17 mouse cellular contexts compared by ENCODE assay signal in the genomic region with DNA sequence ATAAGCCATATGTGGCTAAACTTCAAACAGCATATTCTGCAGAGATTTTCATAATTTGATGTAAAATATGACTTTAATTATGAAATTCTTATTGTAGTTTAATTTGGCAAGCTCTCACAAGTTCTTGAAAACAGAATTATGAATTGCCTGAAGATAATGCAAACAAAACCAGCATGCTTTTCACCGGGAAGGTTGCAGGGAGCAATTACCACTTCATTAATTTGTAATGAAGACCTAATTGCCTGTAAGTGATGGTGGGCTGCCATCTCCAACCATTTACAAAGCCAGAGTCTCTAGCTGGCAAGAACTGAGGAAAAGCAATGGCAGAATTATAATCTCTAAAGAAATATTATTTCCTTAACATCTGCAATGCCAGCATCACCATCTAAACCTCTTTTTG.
"Had no signal": no experiment of that assay in that cellular context is flagged by ENCODE, and none has a peak within 500 bp of the region (broad histone marks: within the 10 kb centered on the region; RNA-seq: fewer than 3 reads in every experiment).

No protein-coding gene starts in this region.

- H3K4me2 ChIP-seq: liver, embryonic 11.5 days; liver, embryonic 13.5 days; liver, embryonic 15.5 days; lung, embryonic 15.5 days; midbrain, embryonic 12.5 days; neural tube, embryonic 12.5 days; stomach, embryonic 15.5 days had no signal

- H3K9me3 ChIP-seq: liver, embryonic 13.5 days; liver, embryonic 15.5 days; lung, embryonic 15.5 days; megakaryocyte, embryonic 14.5 days; midbrain, embryonic 12.5 days; neural tube, embryonic 12.5 days; stomach, embryonic 15.5 days had no signal

- ATAC-seq: liver, postnatal 0 days had no signal

- H3K27me3 ChIP-seq: liver, embryonic 13.5 days; liver, embryonic 15.5 days; lung, embryonic 15.5 days; megakaryocyte, embryonic 14.5 days; midbrain, embryonic 12.5 days; neural tube, embryonic 12.5 days; stomach, embryonic 15.5 days had no signal

- H3K4me1 ChIP-seq: liver, embryonic 13.5 days; liver, embryonic 15.5 days; megakaryocyte, embryonic 14.5 days; midbrain, embryonic 12.5 days; neural tube, embryonic 12.5 days; stomach, embryonic 15.5 days had no signal

- H3K36me3 ChIP-seq: liver, embryonic 13.5 days; liver, embryonic 15.5 days; lung, embryonic 15.5 days; midbrain, embryonic 12.5 days; neural tube, embryonic 12.5 days; stomach, embryonic 15.5 days had no signal

- DNase-seq: liver; liver, embryonic 13.5 days; liver, postnatal 0 days; lung, postnatal 10 days; lung, postnatal 36 days; right cerebral cortex, postnatal 14 days; thymus, adult 2 months; thymus, postnatal 25 days had no signal

- H3K4me3 ChIP-seq: liver, embryonic 13.5 days; liver, embryonic 15.5 days; lung, embryonic 15.5 days; megakaryocyte, embryonic 14.5 days; midbrain, embryonic 12.5 days; neural tube, embryonic 12.5 days; stomach, embryonic 15.5 days had no signal

- H3K27ac ChIP-seq: liver, embryonic 13.5 days; liver, embryonic 15.5 days; lung, embryonic 15.5 days; macrophage; midbrain, embryonic 12.5 days; neural tube, embryonic 12.5 days; stomach, embryonic 15.5 days; stomach, postnatal 0 days had no signal

- H3K9ac ChIP-seq: liver, embryonic 13.5 days; liver, embryonic 15.5 days; liver, postnatal 0 days; lung, embryonic 15.5 days; midbrain, embryonic 12.5 days; neural tube, embryonic 12.5 days; stomach, embryonic 15.5 days had no signal
